Mouse (Mus musculus) heart, embryonic 11.5 days (tissue): ENCODE measurements at regions not wholly inside any gene's neighbourhood (a gene's known extent, or its start where the extent isn't known, plus 50 kb on each side); places are given as distances from the start of the nearest gene placed in this dataset.

Experiments
- ATAC-seq: fragments of 200-750 bp; cut with Nextera tagmentation; replicated peaks from 2 replicates; pipeline ENCODE4 v1.8.0; 2017; ENCODE audit warnings: moderate library complexity; ENCODE audit not compliant: insufficient number of reproducible peaks, low FRiP score, low TSS enrichment
- H3K27ac ChIP-seq: fragments of 300-500 bp; sonication (generic); 2 replicates; pipeline ENCODE4 v1.5.1; 2014; ENCODE audit warnings: mild to moderate bottlenecking, low read depth, low read length
- H3K27me3 ChIP-seq: fragments of 300-500 bp; sonication (generic); 2 replicates; pipeline ENCODE4 v1.6.1; 2014; ENCODE audit warnings: mild to moderate bottlenecking, low read length, mixed read lengths; ENCODE audit not compliant: control insufficient read depth, insufficient read depth
- H3K36me3 ChIP-seq: fragments of 300-500 bp; sonication (generic); 2 replicates; pipeline ENCODE4 v1.6.1; 2014; ENCODE audit warnings: mild to moderate bottlenecking, low read length, moderate library complexity, mixed read lengths; ENCODE audit not compliant: control insufficient read depth, insufficient read depth
- H3K4me1 ChIP-seq: fragments of 300-500 bp; sonication (generic); 2 replicates; pipeline ENCODE4 v1.6.1; 2014; ENCODE audit warnings: low read length; ENCODE audit not compliant: control insufficient read depth, insufficient read depth
- H3K4me2 ChIP-seq: fragments of 300-500 bp; sonication (generic); 2 replicates; pipeline ENCODE4 v1.6.1; 2014; ENCODE audit warnings: mild to moderate bottlenecking, moderate library complexity
- H3K4me3 ChIP-seq: fragments of 300-500 bp; sonication (generic); 2 replicates; pipeline ENCODE4 v1.5.1; 2014; ENCODE audit warnings: low read depth, low read length
- H3K9ac ChIP-seq: fragments of 300-500 bp; sonication (generic); 2 replicates; pipeline ENCODE4 v1.6.1; 2014; ENCODE audit warnings: mild to moderate bottlenecking, low read depth, low read length, moderate library complexity
- H3K9me3 ChIP-seq: fragments of 300-500 bp; sonication (generic); replicated peaks from 2 replicates; pipeline ENCODE4 v1.6.1; 2016; ENCODE audit warnings: low read length; ENCODE audit not compliant: control insufficient read depth
- WGBS: fragments of 180-500 bp; shearing (Covaris S2); extraction: QIAGEN DNeasy Blood & Tissue Kit; methylation state at CpG from one replicate; pipeline ENCODE4 v1.1.7; 2014; ENCODE audit not compliant: insufficient replicate concordance; 5-methylcytosine and 5-hydroxymethylcytosine counted together

DNA sequence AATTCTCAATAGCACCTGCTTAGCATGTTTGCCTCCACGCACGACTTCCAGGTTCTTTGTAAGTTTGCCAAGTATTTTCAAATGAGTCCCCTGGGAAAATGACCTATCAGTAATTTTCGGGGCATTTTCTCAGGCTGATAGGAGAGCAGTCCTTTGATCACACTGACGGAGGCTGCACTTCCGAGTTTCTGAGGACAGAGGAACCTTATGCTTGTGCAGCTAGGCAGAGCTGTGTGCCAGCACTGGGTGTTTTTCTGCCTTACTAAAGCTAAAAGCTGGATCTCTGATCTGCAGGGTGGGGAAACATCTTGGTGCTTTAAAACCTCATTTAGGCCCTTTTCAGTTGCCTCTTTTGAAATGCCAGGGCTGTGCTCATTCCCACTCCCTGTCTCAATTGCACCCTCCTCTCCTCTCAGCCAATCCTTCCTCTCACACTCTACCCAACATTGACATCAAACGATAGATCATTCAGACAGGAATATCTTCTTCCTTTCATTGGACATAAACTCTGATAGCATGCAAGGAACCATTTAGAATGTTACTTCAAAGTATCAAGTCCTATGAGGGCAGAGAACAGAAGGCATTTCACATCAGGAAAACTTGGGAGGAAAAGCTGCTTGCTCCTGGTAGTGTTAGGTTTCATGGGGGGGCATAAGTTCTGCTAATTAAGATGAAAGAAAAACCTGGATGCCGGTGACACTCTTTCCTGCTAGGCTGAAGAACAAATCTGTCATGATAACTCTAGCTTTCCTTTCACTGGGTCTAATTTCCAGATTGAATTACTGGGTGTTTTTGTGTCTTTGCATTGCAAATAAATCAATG is 95.3 kb downstream of the Lurap1l start:
- H3K27me3 ChIP-seq: no peaks in the 10 kb centered on the region
- no peaks in the 10 kb centered on the region for H3K4me1 ChIP-seq
- H3K4me2 ChIP-seq: no peak overlapping the region
- no peak for ATAC-seq
- 44% methylated on average over 7 of the region's 7 CpGs for WGBS
- H3K9me3 ChIP-seq: peaks cover 2% of the 10 kb centered on the region; the same call in 1 of the 2 replicates
- no peaks in the 10 kb centered on the region for H3K36me3 ChIP-seq
- no peak overlapping the region for H3K27ac ChIP-seq
- H3K9ac ChIP-seq: no peak overlapping the region
- H3K4me3 ChIP-seq: no peak overlapping the region

DNA sequence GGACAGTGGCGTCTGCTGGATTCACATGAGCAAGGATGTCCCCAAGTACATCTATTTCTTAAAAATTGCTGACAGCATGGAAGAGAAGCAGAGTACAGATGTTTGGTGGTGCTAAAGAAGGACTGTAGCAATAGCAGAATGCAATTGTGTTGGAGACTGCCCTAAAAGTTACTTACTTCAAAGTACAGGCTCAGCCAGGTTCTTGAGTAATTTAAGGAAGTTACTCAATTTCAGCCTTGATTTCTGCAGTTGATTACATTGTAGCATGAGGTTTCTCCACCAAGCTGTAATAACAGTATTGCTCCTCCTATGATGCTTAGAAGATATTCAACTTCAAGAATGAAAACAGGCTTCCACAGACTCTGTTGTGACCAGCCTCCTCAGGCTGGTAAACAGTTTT is 96.1 kb downstream of the Lurap1l start:
- Histone ChIP-seq H3K9ac (no peak overlapping the region), H3K27me3 (no peaks in the 10 kb centered on the region), H3K36me3 (no peaks in the 10 kb centered on the region), H3K9me3 (no peaks in the 10 kb centered on the region), H3K4me2 (no peak overlapping the region), H3K4me1 (no peaks in the 10 kb centered on the region), H3K4me3 (no peak overlapping the region), H3K27ac (no peak overlapping the region)
- WGBS: 89% methylated on average over 1 of the region's 1 CpGs
- no peak for ATAC-seq

- no peak for ATAC-seq
- Histone ChIP-seq H3K9ac (no peak overlapping the region), H3K27me3 (no peaks in the 10 kb centered on the region), H3K27ac (no peak overlapping the region), H3K36me3 (no peaks in the 10 kb centered on the region), H3K4me3 (no peak overlapping the region), H3K9me3 (no peaks in the 10 kb centered on the region), H3K4me2 (no peak overlapping the region), H3K4me1 (no peaks in the 10 kb centered on the region; the same call in 1 of the 2 replicates)
- 69% methylated on average over 2 of the region's 2 CpGs for WGBS
These were observed 111.4 kb downstream of the Lurap1l start for GRCm38 (mm10) chr4:81021850-81022249.

DNA sequence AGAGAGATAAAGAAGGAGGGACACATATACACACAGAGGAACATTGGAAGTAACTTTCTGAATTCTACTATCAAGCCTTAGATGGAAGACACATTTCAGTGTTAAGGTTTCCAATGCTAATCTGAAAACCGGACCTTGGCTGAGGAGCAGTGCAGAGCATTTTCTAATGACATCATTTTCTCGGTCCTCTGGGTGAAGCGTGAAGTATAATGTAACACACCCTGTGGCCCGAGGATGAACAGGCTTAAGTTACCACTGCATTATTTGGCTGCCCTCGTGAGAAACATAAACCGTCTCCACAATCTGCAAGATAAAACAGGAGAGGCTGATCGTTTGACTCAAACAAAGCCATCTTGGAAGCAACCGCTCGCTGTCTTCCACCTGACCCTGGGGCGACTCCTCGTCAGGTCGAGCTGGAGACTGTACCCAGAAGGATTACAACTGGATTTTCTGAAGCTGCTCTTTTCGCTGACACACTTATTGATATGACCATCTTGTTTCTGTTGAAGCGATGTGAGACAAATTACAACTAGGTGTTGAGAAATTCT is 113.1 kb downstream of the Lurap1l start:
- Histone ChIP-seq H3K9me3 (no peaks in the 10 kb centered on the region), H3K36me3 (no peaks in the 10 kb centered on the region), H3K27me3 (no peaks in the 10 kb centered on the region), H3K4me2 (no peak overlapping the region), H3K9ac (no peak overlapping the region), H3K27ac (no peak overlapping the region), H3K4me1 (no peaks in the 10 kb centered on the region), H3K4me3 (no peak overlapping the region)
- no peak for ATAC-seq
- 61% methylated on average over 14 of the region's 14 CpGs for WGBS

DNA sequence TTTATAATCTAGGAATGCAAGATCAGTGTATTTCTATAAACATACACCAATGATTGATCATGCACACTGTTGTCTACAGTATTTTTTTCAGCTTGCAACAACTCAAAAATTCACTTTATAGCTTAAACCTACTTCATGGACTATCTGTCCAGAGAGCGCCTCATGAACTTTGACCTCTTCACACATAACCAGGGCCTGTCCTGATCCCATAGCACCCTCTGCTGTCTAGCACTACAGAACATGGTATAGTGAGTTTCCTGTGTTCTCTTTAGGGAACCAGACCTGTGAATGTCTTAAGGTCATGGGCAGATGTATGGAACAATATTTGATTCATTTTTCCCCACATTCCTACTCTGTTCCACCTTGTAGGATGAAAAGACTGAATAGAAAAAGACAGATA is 117.1 kb downstream of the Lurap1l start:
- no peaks in the 10 kb centered on the region for H3K9me3 ChIP-seq
- WGBS: 87% methylated on average over 1 of the region's 1 CpGs
- H3K4me1 ChIP-seq: no peaks in the 10 kb centered on the region
- no peaks in the 10 kb centered on the region for H3K36me3 ChIP-seq
- H3K27me3 ChIP-seq: no peaks in the 10 kb centered on the region
- no peak overlapping the region for H3K9ac ChIP-seq
- H3K27ac ChIP-seq: no peak overlapping the region
- no peak overlapping the region for H3K4me3 ChIP-seq
- H3K4me2 ChIP-seq: no peak overlapping the region
- ATAC-seq: no peak

GRCm38 (mm10) chr4:81030671-81031070 is 120.2 kb downstream of the Lurap1l start:
- no peak for ATAC-seq
- Histone ChIP-seq H3K9me3 (no peaks in the 10 kb centered on the region), H3K27me3 (no peaks in the 10 kb centered on the region), H3K4me3 (no peak overlapping the region), H3K4me2 (no peak overlapping the region), H3K4me1 (no peaks in the 10 kb centered on the region), H3K9ac (no peak overlapping the region), H3K36me3 (no peaks in the 10 kb centered on the region), H3K27ac (no peak overlapping the region)
- WGBS: 71% methylated on average over 3 of the region's 3 CpGs

DNA sequence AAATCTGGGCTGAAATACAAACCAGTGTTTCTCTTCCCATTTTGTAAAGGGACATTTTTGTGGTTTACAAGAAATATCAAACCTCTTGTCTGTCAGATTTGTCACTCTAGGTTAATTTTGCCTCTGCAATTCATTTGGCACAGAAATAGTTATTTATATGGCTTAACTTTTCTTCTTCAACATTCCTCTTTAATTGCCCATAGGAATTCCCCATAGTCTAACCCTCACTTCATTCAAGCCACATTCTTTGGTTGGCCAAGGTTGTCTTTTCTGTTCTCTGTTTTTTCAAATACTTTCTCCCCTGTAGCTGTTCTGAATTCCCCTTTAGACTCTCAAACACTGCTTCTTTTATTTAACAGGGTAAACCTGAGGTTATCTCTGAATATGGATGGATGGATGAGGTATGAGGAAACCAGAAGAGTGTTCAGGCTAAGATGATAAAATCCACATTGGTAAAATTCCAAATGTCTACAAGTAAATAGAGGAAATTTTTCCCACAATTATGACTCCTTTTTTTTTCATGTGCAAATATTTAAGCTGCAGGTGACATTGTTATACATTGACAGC is 127.0 kb downstream of the Lurap1l start:
- Histone ChIP-seq H3K4me3 (no peak overlapping the region), H3K9ac (no peak overlapping the region), H3K4me1 (no peaks in the 10 kb centered on the region), H3K36me3 (no peaks in the 10 kb centered on the region), H3K4me2 (no peak overlapping the region), H3K27me3 (no peaks in the 10 kb centered on the region), H3K9me3 (no peaks in the 10 kb centered on the region), H3K27ac (no peak overlapping the region)
- no peak for ATAC-seq

- Histone ChIP-seq H3K4me3 (no peak overlapping the region), H3K36me3 (no peaks in the 10 kb centered on the region), H3K27ac (no peak overlapping the region), H3K4me1 (no peaks in the 10 kb centered on the region), H3K4me2 (no peak overlapping the region), H3K9me3 (no peaks in the 10 kb centered on the region), H3K27me3 (no peaks in the 10 kb centered on the region), H3K9ac (no peak overlapping the region)
- no peak for ATAC-seq
- 89% methylated on average over 1 of the region's 1 CpGs for WGBS
These were observed 147.8 kb downstream of the Lurap1l start for GRCm38 (mm10) chr4:81058227-81058626.

DNA sequence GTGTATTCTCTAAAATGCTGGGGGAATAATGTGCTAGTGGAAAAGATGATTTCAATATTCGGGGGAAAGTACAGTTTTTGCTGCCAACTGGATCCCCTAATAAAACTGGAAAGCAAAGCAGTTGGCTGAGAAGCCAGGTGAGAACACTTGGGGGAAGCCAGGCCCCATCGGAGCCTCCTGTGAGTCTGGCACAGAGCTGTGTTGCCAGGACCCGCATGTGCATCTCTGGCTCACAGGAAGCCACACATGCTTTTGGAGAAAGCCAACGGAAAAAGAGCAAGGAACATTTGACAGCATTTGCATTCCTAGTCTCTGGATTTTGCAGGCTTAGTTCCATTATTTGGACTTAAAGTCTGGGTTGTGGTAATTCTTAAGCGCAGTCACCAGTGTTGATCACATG is 148.4 kb downstream of the Lurap1l start:
- no peaks in the 10 kb centered on the region for H3K4me1 ChIP-seq
- no peak overlapping the region for H3K27ac ChIP-seq
- no peaks in the 10 kb centered on the region for H3K9me3 ChIP-seq
- 77% methylated on average over 5 of the region's 5 CpGs for WGBS
- H3K4me2 ChIP-seq: no peak overlapping the region
- no peaks in the 10 kb centered on the region for H3K36me3 ChIP-seq
- no peaks in the 10 kb centered on the region for H3K27me3 ChIP-seq
- ATAC-seq: no peak
- no peak overlapping the region for H3K9ac ChIP-seq
- no peak overlapping the region for H3K4me3 ChIP-seq
